Mouse (Mus musculus) ovary, postnatal 10 days (tissue): ENCODE measurements around the gene Shroom3.
"Not testable (repeated sequence)": the region's sequence is repeated elsewhere in the genome, so short reads cannot be mapped to it uniquely, and the experiment has no call there.

Source experiments
- DNase-seq: peaks from one replicate; pipeline ENCODE4 v3.0.0; 2022; ENCODE audit warnings: low spot score

Shroom3 gene

GRCm38 (mm10) chr5:92895877-92896276 is 212.6 kb downstream of the Shroom3 start:
- no peak for DNase-seq

- no peak for DNase-seq
These were observed 213.6 kb downstream of the Shroom3 start for GRCm38 (mm10) chr5:92896725-92897280.

GRCm38 (mm10) chr5:92897766-92898745 is 214.8 kb downstream of the Shroom3 start:
- DNase-seq = peak; percentile 51

GRCm38 (mm10) chr5:92900470-92900869 is 217.2 kb downstream of the Shroom3 start:
- no peak for DNase-seq

GRCm38 (mm10) chr5:92901870-92902269 is 218.6 kb downstream of the Shroom3 start:
- no peak for DNase-seq

- DNase-seq = no peak
These were observed 221.9 kb downstream of the Shroom3 start for GRCm38 (mm10) chr5:92905146-92905545.

- no peak for DNase-seq
These were observed 222.4 kb downstream of the Shroom3 start for GRCm38 (mm10) chr5:92905594-92906008.

GRCm38 (mm10) chr5:92908227-92908626 is 225.0 kb downstream of the Shroom3 start:
- DNase-seq = no peak

GRCm38 (mm10) chr5:92910838-92911237 is 227.6 kb downstream of the Shroom3 start:
- no peak for DNase-seq

GRCm38 (mm10) chr5:92915421-92915820 is 232.2 kb downstream of the Shroom3 start:
- no peak for DNase-seq

GRCm38 (mm10) chr5:92917755-92918154 is 234.5 kb downstream of the Shroom3 start:
- no peak for DNase-seq

GRCm38 (mm10) chr5:92918170-92918569 is 234.9 kb downstream of the Shroom3 start:
- no peak for DNase-seq

GRCm38 (mm10) chr5:92918866-92919265 is 235.6 kb downstream of the Shroom3 start:
- no peak for DNase-seq

GRCm38 (mm10) chr5:92919390-92919789 is 236.2 kb downstream of the Shroom3 start:
- no peak for DNase-seq

- no peak for DNase-seq
These were observed 237.7 kb downstream of the Shroom3 start for GRCm38 (mm10) chr5:92920984-92921383.

- no peak for DNase-seq
These were observed 238.5 kb downstream of the Shroom3 start for GRCm38 (mm10) chr5:92921728-92922127.

GRCm38 (mm10) chr5:92922981-92923380 is 239.7 kb downstream of the Shroom3 start:
- DNase-seq = not testable (repeated sequence)

- DNase-seq = no peak
These were observed 241.7 kb downstream of the Shroom3 start for GRCm38 (mm10) chr5:92924851-92925477.

GRCm38 (mm10) chr5:92927667-92928066 is 244.4 kb downstream of the Shroom3 start:
- DNase-seq = no peak

GRCm38 (mm10) chr5:92930557-92930956 is 247.3 kb downstream of the Shroom3 start:
- no peak for DNase-seq

- DNase-seq = no peak
These were observed 248.1 kb downstream of the Shroom3 start for GRCm38 (mm10) chr5:92931298-92931697.

- no peak for DNase-seq
These were observed 249.8 kb downstream of the Shroom3 start for GRCm38 (mm10) chr5:92933010-92933409.
